Mouse (Mus musculus) small intestine, adult 2 months (tissue): ENCODE measurements around the gene Fyn. TPM values are rescaled to one million over a fixed set of nuclear protein-coding genes. Genes with fewer than 3 reads are reported as not detected.

Source experiments
- H3K27ac ChIP-seq: fragments of 200-500 bp; 2 replicates; pipeline ENCODE4 v1.5.1; 2012; ENCODE audit warnings: low read depth, low read length, control low read depth, inconsistent platforms; ENCODE audit not compliant: insufficient read depth
- H3K27me3 ChIP-seq: fragments of 200-500 bp; 2 replicates; pipeline ENCODE4 v1.6.1; 2012; ENCODE audit warnings: mild to moderate bottlenecking, moderate library complexity, low read length, inconsistent platforms; ENCODE audit not compliant: control insufficient read depth, insufficient read depth
- H3K36me3 ChIP-seq: fragments of 200-500 bp; 2 replicates; pipeline ENCODE4 v1.6.1; 2012; ENCODE audit warnings: mild to moderate bottlenecking, low read length, control low read depth, inconsistent platforms; ENCODE audit not compliant: control insufficient read depth, insufficient read depth
- H3K4me1 ChIP-seq: fragments of 200-500 bp; 2 replicates; pipeline ENCODE4 v1.6.1; 2012; ENCODE audit warnings: low read length, inconsistent platforms, mixed read lengths; ENCODE audit not compliant: control insufficient read depth, insufficient read depth, insufficient read length
- H3K4me3 ChIP-seq: fragments of 200-500 bp; 2 replicates; pipeline ENCODE4 v1.5.1; 2012; ENCODE audit warnings: low read depth, mild to moderate bottlenecking, control low read depth, inconsistent platforms, low read length, moderate library complexity
- CTCF ChIP-seq: fragments of 200-500 bp; IDR thresholded peaks from 2 replicates; pipeline ENCODE4 v1.5.1; 2012; ENCODE audit warnings: low read depth, mild to moderate bottlenecking, control low read depth, inconsistent platforms, low read length, moderate library complexity, mixed read lengths; ENCODE audit not compliant: insufficient replicate concordance, insufficient read length; ENCODE audit errors: extremely low read depth
- POLR2A ChIP-seq: fragments of 200-500 bp; IDR thresholded peaks from 2 replicates; pipeline ENCODE4 v1.6.1; 2012; ENCODE audit warnings: low read depth, mild to moderate bottlenecking, control low read depth, inconsistent platforms, low read length, moderate library complexity
- WGBS: fragments of 180-500 bp; shearing (Covaris S2); methylation state at CpG from one replicate; pipeline ENCODE4 v1.1.7; 2018; 5-methylcytosine and 5-hydroxymethylcytosine counted together
- polyA plus RNA-seq: library from polyadenylated mRNA; depleted of rRNA; stranded (reverse); fragments of >200 nt; gene quantifications from 2 replicates; pipeline ENCODE4 v1.2.3, GENCODE M21; 2012

The Fyn gene
- polyA plus RNA-seq, 1 experiment: 7.3 TPM

DNA sequence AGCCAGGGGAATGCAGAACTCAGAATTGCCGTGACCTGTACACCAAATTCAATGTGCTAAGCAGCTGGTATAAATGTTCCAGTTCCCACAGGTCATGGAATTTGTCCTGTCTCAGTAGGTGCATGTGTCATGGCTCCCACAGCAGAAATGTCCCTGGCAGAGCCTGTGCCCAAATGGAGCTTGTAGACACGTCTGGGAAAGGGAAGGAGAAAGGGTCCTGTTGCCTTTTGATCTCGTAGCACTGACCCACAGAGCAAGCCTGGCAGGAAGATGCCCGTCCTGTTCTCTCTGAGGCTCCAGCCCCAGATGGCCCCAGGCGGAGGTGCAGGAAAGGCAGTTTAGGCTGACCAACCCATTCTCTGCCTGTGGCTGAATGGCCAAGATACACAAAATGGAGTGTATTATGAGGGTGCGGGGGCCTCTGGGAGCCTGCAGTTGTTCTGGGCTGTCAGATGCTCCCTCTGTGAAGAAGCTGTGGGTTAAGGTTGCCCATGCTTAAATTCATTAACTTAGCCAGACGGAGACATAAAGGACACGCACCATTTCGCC lies 183.1 kb downstream of the Fyn start:
- no peaks in the 10 kb centered on the region for H3K36me3 ChIP-seq
- no peaks in the 10 kb centered on the region for H3K27me3 ChIP-seq
- no peak overlapping the region for H3K27ac ChIP-seq
- no peak overlapping the region for H3K4me3 ChIP-seq
- TF ChIP-seq POLR2A: no peak
- TF ChIP-seq CTCF: no peak
- H3K4me1 ChIP-seq: no peaks in the 10 kb centered on the region; the same call in 1 of the 2 replicates
- WGBS: 90% methylated on average over 9 of the region's 9 CpGs

DNA sequence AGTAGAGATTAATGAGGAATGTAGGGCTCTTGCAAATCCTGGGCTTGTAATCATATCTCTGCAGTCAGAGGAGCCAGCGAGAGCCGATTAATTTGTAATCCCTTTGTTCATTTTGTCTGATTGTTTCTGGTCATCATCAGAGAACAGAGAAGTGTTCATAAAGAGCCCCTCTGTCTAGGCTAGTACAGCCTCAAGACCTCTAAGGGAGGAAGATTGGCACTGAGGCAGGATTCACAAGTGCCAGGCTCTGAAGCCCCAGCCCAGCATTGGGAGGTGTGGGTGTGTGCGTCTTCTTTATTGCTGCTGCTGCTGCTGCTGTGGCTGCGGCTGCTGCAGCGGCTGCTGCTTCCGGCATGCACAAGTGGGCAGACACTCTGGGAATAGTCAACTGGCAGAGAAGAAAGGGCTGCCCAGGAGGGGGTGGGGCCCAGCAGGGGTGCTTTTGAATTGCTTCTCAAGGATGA lies 183.7 kb downstream of the Fyn start:
- no peak overlapping the region for H3K4me3 ChIP-seq
- TF ChIP-seq CTCF: no peak
- TF ChIP-seq POLR2A: no peak
- H3K36me3 ChIP-seq: no peaks in the 10 kb centered on the region
- 57% methylated on average over 6 of the region's 6 CpGs for WGBS
- no peaks in the 10 kb centered on the region for H3K4me1 ChIP-seq
- H3K27me3 ChIP-seq: no peaks in the 10 kb centered on the region
- H3K27ac ChIP-seq: no peak overlapping the region

DNA sequence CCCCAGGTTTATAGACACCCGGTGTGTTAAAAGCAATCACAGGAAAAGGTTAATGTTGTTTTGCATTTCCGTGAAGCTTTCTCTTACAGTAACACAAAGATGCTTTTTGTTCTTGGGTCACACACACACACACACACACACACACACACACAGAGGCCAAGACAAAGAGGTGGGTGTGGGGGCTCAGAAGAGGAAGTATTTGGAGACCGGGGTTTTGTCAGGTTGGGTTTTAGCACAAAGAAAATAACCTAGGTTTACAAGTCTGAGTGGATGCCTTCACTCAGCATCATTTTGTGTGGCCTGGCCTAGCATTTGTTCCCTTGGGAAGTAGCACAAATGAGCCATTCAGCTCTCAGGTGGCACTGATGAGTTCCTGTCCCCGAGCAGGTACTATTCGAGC lies 184.2 kb downstream of the Fyn start:
- TF ChIP-seq CTCF: no peak
- no peak for TF ChIP-seq POLR2A
- no peaks in the 10 kb centered on the region for H3K27me3 ChIP-seq
- no peak overlapping the region for H3K4me3 ChIP-seq
- no peaks in the 10 kb centered on the region for H3K4me1 ChIP-seq
- H3K27ac ChIP-seq: no peak overlapping the region
- 74% methylated on average over 5 of the region's 5 CpGs for WGBS
- no peaks in the 10 kb centered on the region for H3K36me3 ChIP-seq

DNA sequence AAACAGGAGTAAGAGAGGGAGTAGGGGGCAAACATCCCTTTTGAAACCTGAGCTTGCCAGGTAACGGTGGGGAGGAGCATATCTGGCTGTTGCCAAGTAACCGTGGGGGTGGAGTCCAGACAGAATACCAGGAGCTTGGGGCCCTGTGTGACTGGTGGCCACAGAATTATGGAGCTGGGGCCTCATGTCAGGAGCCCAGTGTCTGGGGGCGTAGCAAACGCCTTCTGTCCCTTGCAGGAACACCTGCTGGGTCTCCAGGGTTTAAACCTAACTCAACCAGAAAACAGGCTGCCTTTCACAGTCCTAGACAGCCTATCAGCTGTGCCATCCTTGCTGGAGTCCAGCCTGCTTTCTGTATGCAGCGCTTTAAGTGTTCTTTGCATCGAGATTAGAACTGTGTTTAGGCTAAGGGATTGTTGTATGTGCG lies 186.6 kb downstream of the Fyn start:
- H3K27ac ChIP-seq: no peak overlapping the region
- TF ChIP-seq CTCF (no peak), POLR2A (no peak)

DNA sequence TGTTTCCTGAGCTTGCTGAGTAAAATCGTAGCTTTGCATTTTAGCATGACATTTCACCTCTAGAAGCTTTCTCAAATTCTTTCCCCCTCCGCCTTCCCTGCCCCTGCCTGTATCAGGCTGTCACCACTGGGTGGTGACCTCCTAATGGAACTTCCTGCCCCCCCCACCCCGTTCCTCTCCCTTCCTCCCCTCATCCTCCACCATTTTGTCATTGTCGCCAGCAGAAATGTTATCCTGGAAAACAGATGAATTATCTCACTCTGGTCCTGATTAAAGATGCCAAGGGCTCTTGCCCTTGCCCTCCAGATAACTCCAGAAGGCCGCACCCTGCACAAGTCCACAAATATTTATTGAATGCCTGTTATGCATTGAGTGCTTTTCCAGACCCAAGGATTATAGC lies 187.1 kb downstream of the Fyn start:
- no peak overlapping the region for H3K4me3 ChIP-seq
- H3K36me3 ChIP-seq: no peaks in the 10 kb centered on the region
- H3K27me3 ChIP-seq: no peaks in the 10 kb centered on the region
- 54% methylated on average over 5 of the region's 5 CpGs for WGBS
- TF ChIP-seq POLR2A (no peak), CTCF (no peak)
- no peak overlapping the region for H3K27ac ChIP-seq
- no peaks in the 10 kb centered on the region for H3K4me1 ChIP-seq

More for the DNA sequence above, 186.6 kb downstream of the Fyn start:
- Histone ChIP-seq H3K4me1 (no peaks in the 10 kb centered on the region), H3K4me3 (no peak overlapping the region), H3K36me3 (no peaks in the 10 kb centered on the region), H3K27me3 (no peaks in the 10 kb centered on the region)
- WGBS: 54% methylated on average over 7 of the region's 7 CpGs

DNA sequence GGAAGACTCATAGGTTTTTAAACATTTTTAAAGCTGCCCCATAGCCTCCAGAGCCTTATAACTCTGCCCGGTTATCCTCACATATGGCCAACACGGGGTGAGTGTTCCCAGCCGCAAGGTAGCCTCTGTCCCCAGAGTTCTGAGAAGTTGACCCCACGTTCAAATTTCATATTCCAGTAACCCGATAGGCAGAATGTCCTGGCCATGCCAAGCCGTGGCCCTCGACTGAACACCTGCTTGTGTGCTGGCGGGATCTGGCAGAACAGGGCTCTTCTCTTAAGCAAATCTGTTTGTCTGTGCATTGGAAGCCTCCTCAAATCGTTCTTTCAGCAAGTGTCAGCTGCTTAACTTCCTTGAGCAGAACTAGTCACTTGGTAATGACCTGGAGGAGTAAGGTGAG lies 188.7 kb downstream of the Fyn start:
- H3K4me1 ChIP-seq: no peaks in the 10 kb centered on the region
- no peak overlapping the region for H3K4me3 ChIP-seq
- no peak for TF ChIP-seq POLR2A
- TF ChIP-seq CTCF: no peak
- no peak overlapping the region for H3K27ac ChIP-seq
- H3K27me3 ChIP-seq: no peaks in the 10 kb centered on the region
- no peaks in the 10 kb centered on the region for H3K36me3 ChIP-seq
- WGBS: 76% methylated on average over 9 of the region's 9 CpGs

DNA sequence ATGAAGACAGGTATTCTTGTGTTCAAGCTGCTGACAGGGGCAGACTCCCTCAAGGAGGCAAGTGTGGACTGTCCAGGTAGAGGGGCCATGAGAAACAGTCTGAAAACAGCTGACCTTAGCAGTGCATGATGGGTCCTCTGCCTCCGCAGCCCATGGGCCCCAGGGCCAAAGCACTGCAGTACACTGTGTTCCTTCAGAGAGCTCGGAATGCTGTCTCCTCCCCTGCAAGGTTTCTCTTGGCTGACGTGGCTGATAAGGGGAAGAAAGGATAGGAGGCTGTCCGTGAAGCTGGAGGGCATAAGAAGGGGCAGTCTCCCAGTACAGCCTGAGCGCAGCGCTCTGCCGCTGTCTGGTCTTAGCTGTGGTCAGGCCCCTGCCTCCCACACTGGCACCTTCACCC lies 189.2 kb downstream of the Fyn start:
- TF ChIP-seq CTCF (no peak), POLR2A (no peak)
- H3K27me3 ChIP-seq: no peaks in the 10 kb centered on the region
- no peak overlapping the region for H3K27ac ChIP-seq
- no peaks in the 10 kb centered on the region for H3K4me1 ChIP-seq
- no peaks in the 10 kb centered on the region for H3K36me3 ChIP-seq
- H3K4me3 ChIP-seq: no peak overlapping the region
- WGBS: 74% methylated on average over 7 of the region's 7 CpGs

DNA sequence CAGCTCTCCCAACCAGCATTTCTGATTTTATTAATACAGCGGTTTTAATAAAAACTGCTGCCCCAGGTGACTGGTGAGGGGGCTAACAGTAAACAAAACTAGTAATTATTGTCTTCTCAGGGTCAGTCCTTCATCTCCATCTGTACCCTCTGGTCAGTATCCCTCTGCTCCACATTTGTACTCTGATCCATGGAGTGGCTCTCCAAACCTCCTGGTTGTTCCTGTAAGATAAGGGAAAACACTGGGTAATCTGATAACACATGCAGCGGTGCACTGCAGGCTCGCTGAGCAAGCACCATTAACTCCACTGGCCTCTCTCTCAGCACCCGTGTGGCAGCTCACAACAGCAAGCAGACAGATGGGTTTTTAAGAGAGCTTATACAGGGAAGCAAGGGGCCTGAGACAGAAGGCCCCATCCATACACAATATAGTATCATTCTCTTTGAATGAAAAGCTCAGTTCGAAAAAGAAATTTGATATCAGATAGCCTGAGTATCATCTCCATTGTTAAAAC lies 189.9 kb downstream of the Fyn start:
- Histone ChIP-seq H3K27ac (no peak overlapping the region), H3K27me3 (no peaks in the 10 kb centered on the region), H3K4me1 (no peaks in the 10 kb centered on the region), H3K36me3 (no peaks in the 10 kb centered on the region), H3K4me3 (no peak overlapping the region)
- WGBS: 51% methylated on average over 5 of the region's 5 CpGs
- TF ChIP-seq POLR2A: no peak
- no peak for TF ChIP-seq CTCF
